Mouse (Mus musculus) C2C12 (cell line): ENCODE measurements around the gene Mettl4. TPM values are rescaled to one million over a fixed set of nuclear protein-coding genes. Genes with fewer than 3 reads are reported as not detected.

ENCODE experiments used
- H3K27me3 ChIP-seq: one replicate; pipeline ENCODE4 v1.6.1; 2011; ENCODE audit not compliant: control insufficient read depth, insufficient read depth, insufficient read length
- H3K36me3 ChIP-seq: one replicate; pipeline ENCODE4 v1.6.1; 2011; ENCODE audit not compliant: control insufficient read depth, insufficient read depth
- H3K4me3 ChIP-seq: one replicate; pipeline ENCODE4 v1.5.1; 2011; ENCODE audit warnings: mild to moderate bottlenecking, control low read depth; ENCODE audit not compliant: poor library complexity, insufficient read depth, severe bottlenecking
- H3K79me2 ChIP-seq: one replicate; pipeline ENCODE4 v1.6.1; 2011; ENCODE audit not compliant: control insufficient read depth, insufficient read depth
- H3K79me3 ChIP-seq: one replicate; pipeline ENCODE4 v1.6.1; 2011; ENCODE audit warnings: low read depth, control low read depth
- H3ac ChIP-seq: one replicate; pipeline ENCODE3; 2011; ENCODE audit warnings: low read depth; ENCODE audit not compliant: control insufficient read depth, insufficient read length
- CEBPB ChIP-seq: IDR thresholded peaks from one replicate; pipeline ENCODE4 v1.6.1; 2011; ENCODE audit warnings: low read depth, mild to moderate bottlenecking, control low read depth, moderate library complexity
- CTCF ChIP-seq: IDR thresholded peaks from one replicate; pipeline ENCODE4 v1.5.1; 2011; ENCODE audit not compliant: control insufficient read depth, insufficient read depth, insufficient read length
- FOSL1 ChIP-seq: IDR thresholded peaks from one replicate; pipeline ENCODE4 v1.8.0; 2011; ENCODE audit warnings: mild to moderate bottlenecking, low read length; ENCODE audit not compliant: poor library complexity, insufficient read depth, severe bottlenecking
- MAX ChIP-seq: IDR thresholded peaks from one replicate; pipeline ENCODE4 v1.6.1; 2011; ENCODE audit warnings: mild to moderate bottlenecking, control low read depth
- MYOD1 ChIP-seq: IDR thresholded peaks from one replicate; pipeline ENCODE4 v1.6.1; 2011; ENCODE audit warnings: low read depth; ENCODE audit not compliant: control insufficient read depth, insufficient read length
- MYOG ChIP-seq: IDR thresholded peaks from one replicate; pipeline ENCODE4 v1.6.1; 2011; ENCODE audit not compliant: control insufficient read depth, insufficient read length; ENCODE audit errors: extremely low read depth
- USF1 ChIP-seq: IDR thresholded peaks from one replicate; pipeline ENCODE4 v1.6.1; 2011; ENCODE audit warnings: low read depth, mild to moderate bottlenecking, control low read depth, moderate library complexity
- polyA plus RNA-seq: library from polyadenylated mRNA; unstranded; fragments of >200 nt; fragmentation: generic; extraction: Trizol; gene quantifications from one replicate; pipeline ENCODE4 v1.2.1, GENCODE M21; 2012; ENCODE audit warnings: missing spikeins

Mettl4 gene
- polyA plus RNA-seq, 1 experiment: 3.5 TPM

DNA sequence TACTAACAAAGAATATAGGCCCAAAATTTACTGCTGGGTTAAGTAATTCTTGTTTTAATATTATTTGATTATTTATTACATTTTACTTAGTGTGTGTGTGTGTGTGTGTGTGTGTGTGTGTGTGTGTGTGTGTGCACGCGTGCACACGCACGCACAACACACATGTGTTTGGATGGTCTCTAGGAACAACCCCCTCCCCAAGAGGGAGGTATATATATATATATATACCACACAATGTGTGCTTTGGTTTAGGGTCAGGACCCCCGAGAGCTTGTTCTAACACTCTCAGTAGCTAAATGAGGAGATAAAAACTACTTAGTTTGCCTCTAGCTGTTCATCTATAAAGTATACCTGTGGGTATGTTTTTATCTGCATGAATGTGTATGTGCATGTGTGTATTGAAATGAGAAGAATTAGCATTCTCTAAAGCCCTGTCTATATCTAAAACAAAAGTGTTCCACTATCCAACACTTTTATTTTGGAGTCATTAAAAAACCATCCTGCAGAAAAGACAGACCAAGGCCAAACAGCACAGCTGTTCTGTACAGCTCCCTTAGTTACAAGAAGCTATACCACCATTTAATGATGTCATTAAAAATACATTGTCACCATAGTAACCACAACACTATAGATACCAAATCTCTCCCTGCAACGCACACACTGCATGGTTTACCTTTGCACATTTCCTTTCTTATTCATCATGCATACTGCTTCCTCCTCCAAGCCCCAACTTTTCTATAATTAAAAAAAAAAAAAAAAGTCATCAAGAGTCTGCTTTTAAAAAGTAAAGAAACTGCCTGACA is 76.1 kb downstream of the Mettl4 start:
- Histone ChIP-seq H3K27me3 (no peaks in the 10 kb centered on the region), H3K36me3 (no peaks in the 10 kb centered on the region), H3K79me2 (no peaks in the 10 kb centered on the region), H3K4me3 (no peak overlapping the region), H3ac (no peak overlapping the region), H3K79me3 (no peaks in the 10 kb centered on the region)
- no peak for TF ChIP-seq MAX
- no peak for TF ChIP-seq FOSL1
- no peak for TF ChIP-seq MYOG
- TF ChIP-seq USF1: no peak
- no peak for TF ChIP-seq CTCF
- TF ChIP-seq CEBPB: no peak
- TF ChIP-seq MYOD1: no peak
